Mouse (Mus musculus) MEL (cell line): Measurements from ENCODE around the gene Znhit6. TPM values are rescaled to one million over a fixed set of nuclear protein-coding genes. Genes with fewer than 3 reads are reported as not detected.

ENCODE experiments used
- DNase-seq: peaks from one replicate; pipeline ENCODE4 v3.0.0; 2011; ENCODE audit warnings: low read depth, low spot score
- H3K27ac ChIP-seq: 2 replicates; pipeline ENCODE4 v1.5.1; 2012; ENCODE audit warnings: low read depth, mild to moderate bottlenecking, control low read depth, low read length, moderate library complexity; ENCODE audit not compliant: control insufficient read depth
- H3K27me3 ChIP-seq, 2 experiments: fragments of 150-350 bp in 1 of 2; sonication (generic) in 1 of 2; 2 replicates each; pipeline ENCODE4 v1.6.1; 2012; ENCODE audit warnings: low read length in 2 of 2, mild to moderate bottlenecking in 2 of 2, improper control_type of control experiment in 1 of 2, moderate library complexity in 1 of 2; ENCODE audit not compliant: insufficient read depth in 2 of 2, control insufficient read depth in 1 of 2
- H3K36me3 ChIP-seq, 2 experiments: 2 replicates each; pipeline ENCODE4 v1.6.1; 2012 to 2014; ENCODE audit warnings: low read length in 2 of 2, improper control_type of control experiment in 1 of 2, inconsistent platforms in 1 of 2, mild to moderate bottlenecking in 1 of 2; ENCODE audit not compliant: insufficient read depth in 2 of 2, control insufficient read depth in 1 of 2
- H3K4me1 ChIP-seq, 2 experiments: fragments of 150-350 bp in 1 of 2; sonication (generic) in 1 of 2; 2 replicates each; pipeline ENCODE4 v1.6.1; 2012; ENCODE audit warnings: low read length in 2 of 2, improper control_type of control experiment in 1 of 2, mild to moderate bottlenecking in 1 of 2; ENCODE audit not compliant: insufficient read depth in 2 of 2, control insufficient read depth in 1 of 2
- H3K4me3 ChIP-seq, 2 experiments: fragments of 150-350 bp in 1 of 2; sonication (generic) in 1 of 2; 2 replicates each; pipeline ENCODE4 v1.5.1; 2012; ENCODE audit warnings: low read depth in 2 of 2, low read length in 2 of 2, mild to moderate bottlenecking in 2 of 2, moderate library complexity in 2 of 2, control low read depth in 1 of 2, improper control_type of control experiment in 1 of 2; ENCODE audit not compliant: control insufficient read depth in 1 of 2, insufficient read depth in 1 of 2
- H3K79me2 ChIP-seq: 2 replicates; pipeline ENCODE4 v1.6.1; 2012; ENCODE audit warnings: mild to moderate bottlenecking, low read length, moderate library complexity; ENCODE audit not compliant: control insufficient read depth, poor library complexity, insufficient read depth
- H3K9ac ChIP-seq: 2 replicates; pipeline ENCODE4 v1.6.1; 2012; ENCODE audit warnings: low read depth, mild to moderate bottlenecking, control low read depth, low read length, moderate library complexity; ENCODE audit not compliant: control insufficient read depth, poor library complexity, severe bottlenecking
- H3K9me3 ChIP-seq: fragments of 150-350 bp; sonication (generic); replicated peaks from 2 replicates; pipeline ENCODE4 v1.6.1; 2012; ENCODE audit warnings: mild to moderate bottlenecking, low read length, improper control_type of control experiment, moderate library complexity; ENCODE audit not compliant: insufficient read depth
- BHLHE40 ChIP-seq: IDR thresholded peaks from 2 replicates; pipeline ENCODE4 v1.6.1; 2012; ENCODE audit warnings: low read depth, mild to moderate bottlenecking, inconsistent platforms, low read length, improper control_type of control experiment, borderline replicate concordance
- CTCF ChIP-seq, 3 experiments: IDR thresholded peaks in 2 of 3; conservative IDR thresholded peaks in 1 of 3; 2 replicates each; pipeline ENCODE4 v1.5.1; 2011 to 2012; ENCODE audit warnings: low read length in 3 of 3, low read depth in 2 of 3, mild to moderate bottlenecking in 2 of 3, improper control_type of control experiment in 1 of 3, inconsistent platforms in 1 of 3, mixed read lengths in 1 of 3, moderate library complexity in 1 of 3; ENCODE audit not compliant: control insufficient read depth in 1 of 3, insufficient read depth in 1 of 3, poor library complexity in 1 of 3, severe bottlenecking in 1 of 3
- GATA1 ChIP-seq: IDR thresholded peaks from 2 replicates; pipeline ENCODE4 v1.6.1; 2011; ENCODE audit warnings: low read depth, low read length, improper control_type of control experiment
- HCFC1 ChIP-seq: IDR thresholded peaks from 2 replicates; pipeline ENCODE4 v1.6.1; 2012; ENCODE audit warnings: low read depth, mild to moderate bottlenecking, inconsistent platforms, low read length, improper control_type of control experiment, moderate library complexity
- JUND ChIP-seq: IDR thresholded peaks from 2 replicates; pipeline ENCODE4 v1.6.1; 2011; ENCODE audit warnings: low read depth, mild to moderate bottlenecking, improper control_type of control experiment, low read length
- KAT2A ChIP-seq: conservative IDR thresholded peaks from 2 replicates; pipeline ENCODE4 v1.6.1; 2012; ENCODE audit warnings: low read depth, low read length, improper control_type of control experiment, inconsistent platforms
- MAFK ChIP-seq: IDR thresholded peaks from 2 replicates; pipeline ENCODE4 v1.6.1; 2011; ENCODE audit warnings: low read depth, mild to moderate bottlenecking, low read length, improper control_type of control experiment, borderline replicate concordance
- MAZ ChIP-seq: IDR thresholded peaks from 2 replicates; pipeline ENCODE4 v1.6.1; 2012; ENCODE audit warnings: low read depth, mild to moderate bottlenecking, inconsistent platforms, low read length, improper control_type of control experiment
- MEF2A ChIP-seq: IDR thresholded peaks from 2 replicates; pipeline ENCODE4 v1.6.1; 2014; ENCODE audit warnings: low read depth, mild to moderate bottlenecking, inconsistent platforms, low read length, improper control_type of control experiment; ENCODE audit not compliant: poor library complexity, insufficient replicate concordance, severe bottlenecking; ENCODE audit errors: extremely low read depth
- MYB ChIP-seq: IDR thresholded peaks from 2 replicates; pipeline ENCODE4 v1.6.1; 2011; ENCODE audit warnings: mild to moderate bottlenecking, low read depth, low read length, improper control_type of control experiment
- POLR2AphosphoS2 ChIP-seq: IDR thresholded peaks from 2 replicates; pipeline ENCODE4 v1.6.1; 2011; ENCODE audit warnings: low read length, improper control_type of control experiment
- RAD21 ChIP-seq: IDR thresholded peaks from 2 replicates; pipeline ENCODE4 v1.6.1; 2011; ENCODE audit warnings: mild to moderate bottlenecking, low read depth, low read length, improper control_type of control experiment
- SIN3A ChIP-seq: IDR thresholded peaks from 2 replicates; pipeline ENCODE4 v1.6.1; 2012; ENCODE audit warnings: low read length, improper control_type of control experiment, inconsistent platforms
- SMC3 ChIP-seq: IDR thresholded peaks from 2 replicates; pipeline ENCODE4 v1.6.1; 2011; ENCODE audit warnings: low read depth, low read length, improper control_type of control experiment
- TAL1 ChIP-seq: IDR thresholded peaks from 2 replicates; pipeline ENCODE4 v1.6.1; 2012; ENCODE audit warnings: mild to moderate bottlenecking, inconsistent platforms, low read length, moderate library complexity, mixed read lengths
- TBP ChIP-seq: IDR thresholded peaks from 2 replicates; pipeline ENCODE4 v1.8.0; 2011; ENCODE audit warnings: low read depth, low read length, improper control_type of control experiment
- TCF12 ChIP-seq: IDR thresholded peaks from 2 replicates; pipeline ENCODE4 v1.6.1; 2014; ENCODE audit warnings: low read depth, mild to moderate bottlenecking, inconsistent platforms, low read length, improper control_type of control experiment, moderate library complexity
- UBTF ChIP-seq: IDR thresholded peaks from 2 replicates; pipeline ENCODE4 v1.6.1; 2012; ENCODE audit warnings: low read depth, mild to moderate bottlenecking, inconsistent platforms, low read length, improper control_type of control experiment, moderate library complexity, borderline replicate concordance; ENCODE audit not compliant: insufficient read depth
- USF1 ChIP-seq: IDR thresholded peaks from 2 replicates; pipeline ENCODE4 v1.6.1; 2014; ENCODE audit warnings: low read depth, mild to moderate bottlenecking, inconsistent platforms, low read length, improper control_type of control experiment, moderate library complexity
- USF2 ChIP-seq, 2 experiments: IDR thresholded peaks; 2 replicates each; pipeline ENCODE4 v1.6.1; 2011 to 2012; ENCODE audit warnings: improper control_type of control experiment in 2 of 2, low read length in 2 of 2, borderline replicate concordance in 1 of 2, inconsistent platforms in 1 of 2, low read depth in 1 of 2, mild to moderate bottlenecking in 1 of 2; ENCODE audit not compliant: insufficient read depth in 1 of 2
- ZMIZ1 ChIP-seq: IDR thresholded peaks from 2 replicates; pipeline ENCODE4 v1.6.1; 2012; ENCODE audit warnings: low read depth, mild to moderate bottlenecking, inconsistent platforms, low read length, improper control_type of control experiment, moderate library complexity
- ZNF384 ChIP-seq: IDR thresholded peaks from 2 replicates; pipeline ENCODE4 v1.6.1; 2012; ENCODE audit warnings: low read depth, mild to moderate bottlenecking, inconsistent platforms, low read length, improper control_type of control experiment
- polyA plus RNA-seq, 2 experiments: library from polyadenylated mRNA; stranded (reverse) in 1 of 2; unstranded in 1 of 2; fragments of >175 nt in 1 of 2; fragments of >200 nt in 1 of 2; gene quantifications; 2 replicates each; pipeline versions ENCODE4 v1.2.1 to v1.2.4; 2012; ENCODE audit warnings: low replicate concordance in 2 of 2, low read depth in 1 of 2; ENCODE audit not compliant: insufficient read length in 2 of 2, insufficient read depth in 1 of 2, missing spikeins in 1 of 2
- total RNA-seq: library from RNA; depleted of rRNA; stranded (reverse); fragments of 300-350 nt; gene quantifications from 2 replicates; pipeline ENCODE4 v1.2.3, GENCODE M21; 2012

The Znhit6 gene
- total and polyA plus RNA-seq, 3 experiments = 35.2 to 337 (median 61.4) TPM

DNA sequence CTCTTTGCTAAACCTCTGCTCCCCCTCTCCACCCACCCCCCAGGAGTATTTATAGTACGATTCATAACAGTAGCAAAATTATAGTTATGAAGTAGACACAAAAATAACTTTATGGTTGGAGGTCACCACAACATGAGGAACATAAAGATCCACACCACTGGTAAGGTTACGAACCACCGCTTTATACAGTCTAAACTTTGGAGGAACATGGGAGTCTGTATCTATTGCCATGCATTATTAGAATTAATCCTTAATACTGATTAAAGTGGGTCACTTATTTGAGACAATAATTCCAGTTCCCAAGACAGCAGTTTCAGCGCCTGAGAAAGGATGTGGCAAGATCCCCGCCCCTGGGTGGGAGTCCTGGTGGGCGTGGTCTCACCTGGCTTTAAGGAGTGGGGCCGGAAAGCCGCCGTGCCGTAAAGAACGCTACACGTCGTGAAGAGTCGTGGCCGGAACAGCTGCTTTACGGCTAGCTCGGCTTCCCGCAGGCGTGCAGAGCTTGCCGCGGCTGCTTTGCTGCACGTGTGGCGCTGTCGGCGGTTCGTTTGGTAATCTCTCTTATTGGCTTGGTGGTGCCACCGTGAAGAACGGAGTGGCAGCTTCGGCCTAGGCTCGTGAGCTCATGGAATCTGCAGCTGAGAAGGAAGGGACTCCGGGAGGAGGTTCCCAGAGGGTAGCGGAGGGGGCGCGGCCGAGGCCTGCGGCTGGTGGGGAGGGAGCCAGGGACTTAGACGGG, at the start of gene Znhit6 (continued):
- 0 out of 2 replicates have a peak, but pooled peaks have one; percentile 5 for TF ChIP-seq USF1
- no peak for TF ChIP-seq MEF2A
- no peak for TF ChIP-seq CTCF (IDR thresholded peaks at IDR 0.05 in 2 of 3, conservative IDR thresholded peaks at IDR 0.05 in 1 of 3; ENCODE audit: control insufficient read depth in 1 of 3, insufficient read depth in 1 of 3, low read depth in 2 of 3, low read length in 3 of 3, poor library complexity in 1 of 3, severe bottlenecking in 1 of 3)
- TF ChIP-seq, all 39 proteins: peak for 18

DNA sequence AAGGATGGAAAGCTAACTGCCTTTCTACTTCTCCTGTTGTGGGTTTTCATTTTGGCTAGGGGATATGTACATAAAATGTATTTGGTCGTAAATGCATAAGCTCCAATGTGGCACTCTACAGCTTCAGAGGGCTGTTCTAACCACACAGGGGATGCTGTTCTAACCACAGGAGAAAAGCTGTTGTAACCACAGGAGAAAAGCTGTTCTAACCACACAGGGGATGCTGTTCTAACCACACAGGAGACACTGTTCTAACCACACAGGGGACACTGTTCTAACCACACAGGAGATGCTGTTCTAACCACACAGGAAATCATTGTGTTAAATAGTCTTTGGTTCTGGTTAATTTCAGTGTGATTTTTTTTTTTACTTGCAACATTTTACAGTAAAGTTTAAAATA, 38.1 kb upstream of the Znhit6 start:
- TF ChIP-seq ZMIZ1 = no peak
- no peak for TF ChIP-seq RAD21
- TF ChIP-seq UBTF = no peak
- no peak for TF ChIP-seq USF2 (IDR thresholded peaks at IDR 0.05; ENCODE audit: borderline replicate concordance in 1 of 2, insufficient read depth in 1 of 2, low read depth in 1 of 2, low read length in 2 of 2)
- TF ChIP-seq TAL1 = no peak
- TF ChIP-seq MYB = no peak
- no peak for TF ChIP-seq TCF12
- TF ChIP-seq TBP = no peak
- TF ChIP-seq HCFC1 = no peak
- TF ChIP-seq MAFK = no peak
- TF ChIP-seq ZNF384 = no peak
- no peak for TF ChIP-seq KAT2A
- TF ChIP-seq MAZ = no peak
- no peak for TF ChIP-seq GATA1
- TF ChIP-seq POLR2AphosphoS2 = no peak
- TF ChIP-seq BHLHE40 = no peak
- TF ChIP-seq SIN3A = no peak
- no peak for TF ChIP-seq SMC3
- no peak for TF ChIP-seq USF1
- TF ChIP-seq JUND = no peak
- H3K27me3 ChIP-seq = no peaks in the 10 kb centered on the region
- H3K79me2 ChIP-seq = no peaks in the 10 kb centered on the region
- H3K4me3 ChIP-seq = no peak overlapping the region
- no peak overlapping the region for H3K9ac ChIP-seq
- H3K9me3 ChIP-seq = no peaks in the 10 kb centered on the region
- no peak for DNase-seq
- peaks cover 0 to 2% of the 10 kb centered on the region in 2 experiments; a peak in 1 of 4 replicates for H3K4me1 ChIP-seq
- H3K27ac ChIP-seq = no peak overlapping the region
- no peaks in the 10 kb centered on the region for H3K36me3 ChIP-seq
